Mouse (Mus musculus): Measurements from ENCODE around the gene Pip4k2b.
"Not testable (repeated sequence)": the region's sequence is repeated elsewhere in the genome, so short reads cannot be mapped to it uniquely, and the experiment has no call there.

Gene Pip4k2b

DNA sequence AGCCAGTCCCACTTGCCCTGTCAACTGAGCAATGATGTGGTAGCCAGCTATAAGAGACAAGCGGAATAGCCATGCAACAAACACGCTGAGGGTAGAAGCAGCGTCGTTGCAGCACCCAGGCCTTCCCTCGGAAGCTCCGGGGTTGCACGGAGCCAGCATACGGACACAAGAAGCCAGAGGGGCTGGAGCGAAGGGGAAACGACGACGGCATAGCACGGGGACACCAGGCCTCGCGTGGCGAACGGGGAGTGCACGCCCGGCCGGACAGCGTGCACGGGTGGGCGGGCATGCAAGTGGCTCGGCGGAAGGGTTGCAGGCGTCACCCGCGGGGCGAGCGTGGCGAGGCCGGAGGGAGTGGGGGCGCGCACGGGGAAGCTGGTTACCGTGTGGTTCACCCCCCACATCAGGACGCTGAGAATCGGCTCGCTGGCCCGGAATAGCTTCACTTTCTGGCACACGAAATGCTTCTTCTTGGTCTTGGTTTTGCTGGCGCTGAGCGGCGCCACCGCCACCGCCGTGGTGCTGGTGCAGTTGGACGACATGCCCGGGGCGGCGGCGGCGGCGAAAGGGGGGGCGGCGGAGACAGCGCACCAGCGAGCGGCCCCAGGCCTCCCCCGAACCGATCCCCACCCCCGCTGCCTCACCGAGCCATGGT is at the start of gene Pip4k2b:
TSS of gene Pip4k2b (minus strand) at position 642 of the 655 bp plus-strand sequence.
- no peak for DNase-seq (ENCODE audit: low spot score)

DNA sequence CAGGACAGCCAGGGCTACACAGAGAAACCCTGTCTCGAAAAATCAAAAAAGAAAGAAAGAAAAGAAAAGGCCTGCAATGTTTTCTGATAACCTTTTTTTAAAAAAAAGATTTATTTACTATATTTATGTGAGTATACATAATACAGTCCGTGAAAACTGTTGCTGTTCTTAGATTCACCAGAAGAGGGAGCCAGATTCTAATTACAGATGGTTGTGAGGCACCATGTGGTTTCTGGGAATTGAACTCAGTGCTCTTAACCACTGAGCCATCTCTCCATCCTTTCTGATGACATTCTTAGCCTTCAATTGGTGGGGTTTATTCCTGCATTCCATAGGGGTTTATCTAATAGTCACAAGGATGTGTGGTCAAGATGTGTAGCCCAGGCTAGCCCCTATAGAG is 48.7 kb upstream of the Pip4k2b start:
- DNase-seq (ENCODE audit: low spot score): no peak

DNA sequence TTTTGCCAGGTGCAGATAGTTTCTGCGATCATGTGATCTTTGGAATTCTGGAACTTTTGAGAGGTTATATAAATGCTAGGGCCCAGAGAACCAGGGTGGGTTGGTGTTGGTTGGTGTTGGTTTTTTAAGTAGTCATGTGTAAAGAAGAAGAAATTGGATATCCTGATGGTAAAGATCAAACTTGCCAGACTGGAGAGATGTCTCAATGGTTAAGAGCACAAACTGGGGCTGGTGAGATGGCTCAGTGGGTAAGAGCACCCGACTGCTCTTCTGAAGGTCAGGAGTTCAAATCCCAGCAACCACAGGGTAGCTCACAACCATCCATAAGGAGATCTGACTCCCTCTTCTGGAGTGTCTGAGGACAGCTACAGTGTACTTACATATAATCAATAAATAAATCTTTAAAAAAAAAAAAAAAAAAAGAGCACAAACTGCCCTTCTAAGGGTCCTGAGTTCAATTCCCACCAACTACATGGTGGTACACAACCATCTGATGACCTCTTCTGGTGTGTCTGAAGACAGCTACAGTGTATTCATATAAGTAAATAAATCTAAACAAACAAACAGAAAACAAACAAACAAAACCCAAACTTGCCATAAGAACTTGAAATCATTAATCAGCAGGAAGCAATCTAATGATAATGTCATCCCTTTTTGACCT is 46.4 kb upstream of the Pip4k2b start:
- not testable (repeated sequence) for DNase-seq (ENCODE audit: low spot score)

DNA sequence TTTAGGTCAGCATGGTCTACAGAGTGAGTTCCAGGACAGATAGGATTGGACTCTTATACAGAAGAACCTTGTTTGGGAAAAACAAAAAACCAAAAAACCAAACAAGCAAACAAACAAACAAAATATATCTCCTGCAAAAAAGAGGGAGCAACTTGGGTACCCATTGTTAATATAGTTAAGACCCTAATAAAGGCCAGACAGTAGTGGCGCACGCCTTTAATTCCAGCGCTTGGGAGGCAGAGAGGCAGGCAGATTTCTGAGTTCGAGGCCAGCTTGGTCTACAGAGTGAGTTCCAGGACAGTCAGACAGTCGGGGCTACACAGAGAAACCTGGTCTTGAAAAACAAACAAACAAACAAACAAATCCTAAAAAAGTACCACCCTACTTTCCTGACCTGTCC is 45.2 kb upstream of the Pip4k2b start:
- no peak for DNase-seq (ENCODE audit: low spot score)

DNA sequence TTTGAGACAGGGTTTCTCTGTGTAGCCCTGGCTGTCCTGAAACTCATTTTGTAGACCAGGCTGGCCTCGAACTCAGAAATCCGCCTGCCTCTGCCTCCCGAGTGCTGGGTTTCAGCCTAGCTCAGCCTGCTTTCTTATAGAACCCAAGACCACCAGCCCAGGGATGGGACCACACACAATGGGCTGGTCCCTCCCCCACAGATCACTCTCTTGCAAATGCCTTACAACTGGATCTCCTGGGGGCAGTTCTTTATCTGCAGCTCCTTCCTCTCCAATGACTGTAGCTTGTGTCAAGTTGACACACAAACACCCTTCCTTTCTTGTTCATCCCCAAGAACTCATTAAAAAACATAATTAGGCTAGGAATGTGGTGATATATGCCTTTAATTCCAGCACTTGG is 43.5 kb upstream of the Pip4k2b start:
- DNase-seq (ENCODE audit: low spot score): no peak

DNA sequence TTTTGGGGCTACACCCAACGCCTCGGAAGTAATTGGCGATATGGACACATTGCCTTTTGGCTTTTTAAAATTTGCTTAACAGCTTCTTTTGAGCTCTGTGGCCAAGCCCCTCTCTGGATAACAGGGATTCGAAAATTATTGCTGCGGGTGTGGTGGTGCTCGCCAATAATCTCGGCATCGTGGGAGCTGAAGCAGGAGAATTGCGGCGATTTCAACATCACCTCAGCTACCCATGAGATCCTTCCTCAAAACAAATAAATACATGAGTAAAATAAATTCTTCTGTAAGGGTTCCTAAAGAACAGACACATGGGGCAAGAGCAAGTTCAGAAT is 38.0 kb upstream of the Pip4k2b start:
- DNase-seq (ENCODE audit: low spot score): no peak

DNA sequence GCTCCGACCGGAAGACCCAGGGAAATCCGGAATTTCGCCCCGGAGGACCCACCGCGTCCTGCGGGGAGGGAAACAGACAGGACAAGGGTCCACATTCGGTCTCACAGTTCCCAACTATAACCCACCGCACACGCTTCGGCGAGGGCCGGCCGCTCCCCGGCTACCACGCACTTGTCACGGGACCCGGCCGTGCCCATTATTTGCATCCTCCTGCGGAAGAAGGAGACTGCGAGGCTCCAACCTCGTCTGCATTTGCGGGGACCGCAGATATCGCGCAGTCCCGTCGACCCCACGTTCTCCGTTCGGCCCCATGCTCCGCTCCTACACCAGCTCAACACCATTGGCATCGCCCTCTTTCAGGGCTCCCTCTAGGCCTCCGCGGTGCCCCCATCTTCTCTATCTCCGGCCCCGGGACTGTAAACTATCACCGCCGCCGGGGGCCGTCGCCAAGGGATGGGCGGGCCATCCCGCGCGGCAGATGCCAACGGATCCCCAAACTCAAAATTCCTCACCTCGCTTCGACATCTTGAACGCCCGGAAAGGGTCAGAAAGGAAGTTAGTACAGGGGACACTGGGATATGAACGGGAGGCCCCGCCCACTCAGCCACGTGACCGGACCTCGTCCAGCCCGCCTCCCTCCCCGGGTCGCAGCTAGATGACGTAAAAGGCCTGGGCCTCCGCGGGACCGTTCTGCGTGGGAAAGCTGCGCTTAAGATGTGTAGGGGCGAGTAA is 37.5 kb upstream of the Pip4k2b start, which contains the start of gene Rpl23:
TSS of gene Rpl23 (minus strand) at position 606 of the 732 bp plus-strand sequence.
- DNase-seq (ENCODE audit: low spot score): peak; percentile 97

DNA sequence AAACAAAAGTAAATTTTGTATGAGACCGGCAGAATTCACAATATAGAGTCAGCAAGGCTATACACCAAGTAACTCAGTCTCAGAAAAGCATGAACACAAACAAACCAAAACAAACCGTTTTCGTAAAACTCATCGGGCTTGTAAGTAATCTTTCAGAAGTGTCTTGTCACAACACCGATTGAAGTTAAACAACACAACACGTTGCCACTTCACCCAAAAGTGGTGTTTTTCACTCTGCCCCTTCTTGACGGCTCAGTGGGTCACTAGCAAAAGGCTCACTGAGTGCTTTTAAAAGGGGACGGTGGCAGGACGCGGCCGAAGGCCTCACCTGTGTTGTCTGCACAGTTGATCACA is 37.0 kb upstream of the Pip4k2b start:
- DNase-seq (ENCODE audit: low spot score): no peak

DNA sequence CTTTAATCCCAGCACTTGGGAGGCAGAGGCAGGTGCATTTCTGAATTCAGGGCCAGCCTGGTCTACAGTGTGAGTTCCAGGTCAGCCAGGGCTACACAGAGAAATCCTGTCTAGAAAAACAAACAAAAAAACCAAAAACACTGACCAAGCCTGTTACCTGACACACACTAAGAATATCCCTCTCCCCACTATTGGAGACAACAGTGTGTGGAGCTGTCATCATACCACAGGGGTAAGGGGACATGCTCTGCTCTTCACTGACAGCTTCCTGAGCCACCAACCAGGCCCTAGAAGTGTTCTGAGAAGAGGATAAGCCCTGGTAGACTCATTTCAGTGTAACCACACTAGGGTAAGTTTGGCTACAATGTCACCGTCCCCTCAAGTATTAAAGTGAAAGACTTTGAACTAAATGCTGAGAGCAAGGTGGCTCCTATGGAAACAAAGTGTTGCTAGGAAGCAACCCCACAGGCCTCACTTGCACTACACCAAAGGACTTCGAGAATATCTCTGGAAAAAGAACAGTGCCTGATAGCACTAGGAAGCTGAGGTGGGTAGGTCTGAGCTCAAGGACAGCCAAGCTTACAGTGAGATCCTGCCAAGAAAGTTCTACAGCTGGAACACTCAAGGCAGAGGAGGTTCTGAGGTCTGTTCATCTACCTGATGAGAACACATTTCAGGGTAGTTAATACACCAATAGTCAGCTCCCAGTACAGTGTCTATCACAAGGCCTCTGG is 35.6 kb upstream of the Pip4k2b start:
- DNase-seq (ENCODE audit: low spot score): no peak

DNA sequence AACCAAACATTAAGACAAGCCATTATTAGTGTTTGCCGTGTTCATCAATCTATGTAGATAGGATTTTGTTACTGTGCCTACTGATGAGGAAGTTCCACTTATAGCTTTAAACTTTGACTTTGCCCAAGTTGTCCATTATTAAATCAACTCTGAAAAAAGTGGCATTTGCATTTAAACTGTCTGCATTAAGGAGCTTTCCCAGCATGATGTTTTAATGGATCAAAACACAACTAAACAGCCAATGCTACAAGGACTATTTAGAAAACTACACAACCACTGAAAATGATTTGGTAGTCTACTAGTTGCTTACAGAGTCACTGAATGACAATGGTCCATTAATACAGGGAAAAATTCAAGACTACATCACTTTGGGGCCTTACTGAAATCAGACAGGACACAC is 34.4 kb upstream of the Pip4k2b start:
- DNase-seq (ENCODE audit: low spot score): no peak

DNA sequence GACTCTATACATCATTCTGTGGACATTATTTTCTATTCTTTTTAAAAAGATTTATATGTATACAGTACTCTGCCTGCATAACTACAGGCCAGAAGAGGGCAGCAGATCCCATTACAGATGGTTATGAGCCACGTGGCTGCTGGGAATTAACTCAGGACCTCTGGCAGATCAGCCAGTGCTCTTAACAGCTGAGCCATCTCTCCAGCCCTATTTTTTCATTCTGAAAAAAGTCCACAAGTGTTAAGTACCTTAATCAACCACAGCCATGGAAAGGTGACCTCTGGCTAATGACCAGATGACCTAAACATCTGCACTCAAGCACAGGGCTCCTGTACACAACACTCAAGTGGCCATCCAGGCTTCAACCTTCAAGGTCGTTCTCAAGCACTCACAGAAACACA is 32.6 kb upstream of the Pip4k2b start:
- DNase-seq (ENCODE audit: low spot score): no peak

DNA sequence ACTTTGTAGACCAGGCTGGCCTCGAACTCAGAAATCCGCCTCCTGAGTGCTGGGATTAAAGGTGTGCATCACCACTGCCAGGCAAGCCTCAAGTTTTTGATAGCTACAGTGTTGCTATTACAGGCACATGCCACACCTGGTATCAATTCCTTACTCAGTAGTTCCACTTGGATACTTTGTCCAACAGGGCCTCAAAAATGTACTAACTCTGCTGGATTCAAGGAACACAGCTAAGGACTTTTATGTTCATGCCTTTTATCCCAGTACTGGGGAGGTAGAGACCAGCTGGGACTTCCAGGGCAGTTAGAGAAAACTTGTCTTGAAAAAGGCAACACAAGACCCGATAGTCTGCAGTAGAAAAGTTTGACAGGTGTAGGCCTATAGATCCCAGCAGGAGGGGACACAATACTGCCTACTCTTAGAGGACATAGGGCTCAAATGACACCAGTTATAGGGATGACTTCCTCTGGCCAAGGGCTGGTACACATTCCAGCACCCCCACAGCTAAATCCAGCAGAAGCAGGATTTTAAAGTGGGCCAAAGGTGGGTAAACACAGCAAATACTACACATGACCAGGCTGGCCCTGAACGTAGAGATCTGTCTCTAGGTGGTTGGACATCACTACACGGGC is 32.1 kb upstream of the Pip4k2b start:
- DNase-seq (ENCODE audit: low spot score): no peak

DNA sequence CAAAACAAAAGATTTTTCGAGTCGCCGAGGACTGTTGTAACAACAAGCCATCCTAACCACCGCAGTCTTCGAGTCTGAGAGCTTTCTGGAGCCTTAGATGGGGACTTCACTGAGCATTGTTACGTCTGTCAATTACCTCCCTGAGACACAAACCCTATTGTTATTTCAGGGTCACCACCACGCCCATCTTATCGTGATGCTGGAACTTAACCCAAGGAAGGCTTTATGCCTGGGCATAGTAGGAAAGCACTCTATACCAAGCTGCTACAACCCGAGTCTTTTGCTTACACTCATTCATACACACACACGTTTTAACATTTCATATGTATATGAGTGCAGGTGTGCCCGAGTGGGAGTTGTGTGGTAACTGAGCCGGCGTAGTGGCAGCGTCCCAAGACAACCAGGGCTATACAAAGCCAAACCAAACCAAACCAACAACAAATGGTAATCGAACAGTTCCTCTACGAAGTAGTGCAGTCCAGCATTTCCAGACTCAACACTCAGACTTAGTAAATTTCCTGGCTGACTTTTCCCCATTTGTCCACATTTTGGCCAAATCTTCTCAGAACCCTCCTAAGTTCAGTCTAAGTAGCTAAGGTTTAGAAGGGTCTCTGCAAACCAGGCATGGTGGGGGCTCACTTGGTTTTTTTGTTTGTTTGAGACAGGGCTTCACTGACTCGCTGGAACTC is 31.4 kb upstream of the Pip4k2b start, which contains the start of gene 1700001P01Rik:
TSS of gene 1700001P01Rik (minus strand) at position 111 of the 689 bp plus-strand sequence.
- DNase-seq (ENCODE audit: low spot score): no peak

DNA sequence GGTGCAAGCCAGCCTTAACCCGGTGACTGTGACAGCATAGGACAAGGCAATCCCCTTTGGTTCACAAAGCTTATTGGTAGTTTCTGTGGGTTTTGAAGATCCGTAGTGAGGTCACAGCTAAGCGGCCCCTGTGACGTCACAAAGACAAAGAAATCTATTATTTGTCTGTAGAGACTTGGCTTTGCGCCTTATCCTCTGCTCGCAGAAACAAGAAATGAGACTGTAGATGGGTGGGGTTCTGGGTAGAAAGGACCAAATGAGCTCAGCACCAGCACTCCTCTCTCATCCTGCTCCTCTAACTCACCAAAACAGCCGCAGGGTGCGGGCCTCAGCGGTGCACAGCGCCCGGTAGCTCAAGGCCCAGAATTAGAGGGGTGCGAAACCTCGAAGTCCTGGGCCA is 30.7 kb upstream of the Pip4k2b start:
- no peak for DNase-seq (ENCODE audit: low spot score)

DNA sequence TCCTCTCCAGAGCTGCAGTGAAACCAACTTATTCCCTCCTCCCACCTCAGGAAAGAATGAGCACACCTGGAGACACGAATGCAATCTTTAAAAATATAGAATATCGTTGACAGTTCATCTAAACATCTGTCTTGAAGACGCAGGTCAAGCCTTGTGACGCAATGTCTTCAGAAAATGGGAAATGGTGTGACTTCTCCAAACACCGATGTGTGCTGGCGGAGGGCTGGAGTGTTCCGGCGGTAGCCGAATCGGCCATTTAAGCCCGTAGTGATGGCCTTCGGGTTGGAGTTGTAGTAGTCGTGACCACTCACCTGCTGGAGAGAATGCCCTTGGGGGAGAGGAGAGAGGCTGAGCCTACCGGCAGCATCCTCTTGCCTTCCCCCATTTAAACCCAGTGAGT is 26.9 kb upstream of the Pip4k2b start:
- DNase-seq (ENCODE audit: low spot score): no peak

DNA sequence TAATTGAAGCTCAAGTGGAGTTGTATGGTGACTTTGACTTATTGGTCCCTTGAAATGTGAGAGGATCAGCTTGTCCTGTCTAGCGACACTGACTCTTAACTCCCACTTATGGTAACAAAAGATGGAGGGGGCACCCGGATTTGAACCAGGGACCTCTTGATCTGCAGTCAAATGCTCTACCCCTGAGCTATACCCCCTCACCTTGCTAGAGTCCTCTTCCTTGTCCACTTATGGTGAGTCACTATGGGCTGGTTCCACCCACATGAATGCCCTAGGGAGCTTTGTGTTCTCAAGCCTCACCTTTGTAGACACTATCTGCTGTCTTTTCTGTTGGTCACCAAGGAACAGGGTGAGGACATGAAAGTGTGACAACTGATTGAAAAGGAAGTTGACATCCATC is 25.2 kb upstream of the Pip4k2b start:
- no peak for DNase-seq (ENCODE audit: low spot score)

DNA sequence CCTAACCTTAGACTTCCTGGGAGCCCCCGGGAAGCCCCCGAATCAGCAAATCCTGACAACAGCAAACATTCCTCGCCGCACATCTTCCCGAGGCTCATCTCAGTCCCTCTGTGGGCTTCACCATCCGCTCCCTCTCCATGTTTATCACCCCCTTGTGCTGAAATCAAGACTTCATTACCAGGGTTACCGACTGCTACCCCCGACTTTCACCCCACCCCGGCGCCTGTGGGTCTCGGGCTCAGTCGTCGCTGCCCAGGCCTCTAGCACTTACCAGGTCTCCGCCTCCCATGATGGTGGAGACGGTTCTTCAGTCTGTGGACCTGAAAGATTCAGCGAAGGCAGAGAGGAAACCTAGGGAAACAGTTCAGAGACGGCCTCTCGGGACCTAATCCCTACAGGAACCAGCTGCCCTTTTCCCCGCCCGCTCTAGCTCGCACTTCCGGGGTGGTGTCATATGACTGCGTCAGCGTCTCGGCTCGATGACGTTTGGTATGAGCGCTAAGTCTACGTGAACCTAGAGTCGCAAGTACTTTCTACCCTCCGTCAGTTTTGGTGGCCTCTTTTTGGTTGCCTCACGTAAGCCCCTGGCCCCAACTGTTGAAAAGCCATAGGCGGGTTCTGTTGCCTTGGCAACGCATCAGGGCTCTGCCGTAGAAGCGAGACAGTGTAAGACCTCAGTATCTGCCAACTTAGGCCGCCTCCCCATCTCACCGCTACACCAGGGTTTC is 21.8 kb upstream of the Pip4k2b start, which contains the start of gene Cwc25:
TSS of gene Cwc25 (minus strand) at position 403 of the 728 bp plus-strand sequence.
- peak; percentile 86 for DNase-seq (ENCODE audit: low spot score)

DNA sequence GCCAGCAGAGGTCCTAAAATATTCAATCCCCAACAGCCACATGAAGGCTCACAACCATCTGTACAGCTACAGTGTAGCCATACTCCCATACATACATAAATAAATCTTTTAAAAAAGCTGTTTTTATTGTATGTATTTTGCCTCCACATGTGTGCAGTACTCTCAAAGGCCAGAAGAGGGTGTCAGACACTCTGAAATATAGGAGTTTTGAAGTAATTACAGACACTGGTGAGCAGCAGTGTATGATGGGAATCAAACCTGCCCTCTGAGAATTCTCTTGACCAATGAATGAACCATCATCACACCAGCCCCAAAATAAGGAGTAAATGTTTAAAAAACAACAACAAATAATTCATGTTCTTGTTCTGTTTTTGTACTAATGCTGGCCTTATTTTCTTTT is 17.1 kb upstream of the Pip4k2b start:
- no peak for DNase-seq (ENCODE audit: low spot score)

DNA sequence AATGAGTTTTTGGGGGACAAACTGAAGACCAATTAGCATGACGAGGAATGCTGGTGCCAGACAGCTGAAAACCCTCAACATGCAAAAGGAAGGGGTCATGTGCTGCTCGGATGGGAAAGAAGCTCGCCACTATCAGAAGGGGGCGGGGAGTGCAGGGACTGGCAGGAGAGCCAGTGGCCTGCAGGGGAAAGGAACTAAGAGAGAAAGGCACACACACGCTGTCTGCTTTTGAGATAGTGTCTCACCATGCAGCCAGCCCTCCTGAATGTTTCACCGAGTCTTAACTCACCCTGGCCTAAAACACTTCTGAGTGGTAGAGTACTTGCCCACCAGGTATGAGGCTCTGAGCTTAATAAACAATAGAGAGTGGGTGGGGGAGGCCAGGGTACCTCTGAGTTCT is 14.4 kb upstream of the Pip4k2b start:
- DNase-seq (ENCODE audit: low spot score): no peak

DNA sequence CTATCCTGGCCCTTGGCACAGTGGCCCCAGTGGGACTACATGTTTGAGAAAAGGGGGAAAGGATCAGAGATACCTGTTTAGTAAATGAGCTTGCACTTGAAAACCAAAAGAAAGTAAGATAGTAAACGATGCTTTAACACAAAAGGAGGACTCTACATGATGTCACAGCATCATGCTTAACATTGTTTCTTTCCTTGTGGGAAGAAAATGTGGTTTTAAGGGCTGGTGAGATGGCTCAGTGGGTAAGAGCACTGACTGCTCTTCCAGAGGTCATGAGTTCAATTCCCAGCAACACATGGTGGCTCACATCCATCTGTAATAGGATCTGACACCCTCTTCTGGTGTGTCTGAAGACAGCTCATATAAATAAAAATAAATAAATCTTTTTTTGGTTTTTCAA is 13.6 kb upstream of the Pip4k2b start:
- DNase-seq (ENCODE audit: low spot score): no peak

DNA sequence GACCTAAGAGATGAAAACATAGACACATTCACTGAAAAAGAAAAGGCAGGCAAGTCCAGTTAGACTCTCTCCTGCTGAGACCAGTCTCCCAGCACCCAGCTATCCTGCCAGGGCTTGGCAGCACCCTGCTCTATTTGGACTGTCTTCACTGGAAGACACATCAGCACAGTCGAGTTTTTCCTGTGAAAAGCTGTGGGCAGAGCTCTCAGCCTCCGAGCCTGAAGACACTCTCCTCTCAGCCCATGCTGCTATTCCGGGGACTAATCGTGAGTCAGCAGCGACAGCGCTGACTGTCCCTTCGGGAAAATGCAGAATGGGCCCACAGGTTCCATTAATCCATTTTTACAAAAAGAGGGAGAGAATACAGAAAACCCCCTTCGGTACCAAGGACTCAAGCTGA is 8.8 kb upstream of the Pip4k2b start:
- no peak for DNase-seq (ENCODE audit: low spot score)
